Mouse (Mus musculus): ENCODE measurements around the gene Cks1brt. TPM values are rescaled to one million over a fixed set of nuclear protein-coding genes. Genes with fewer than 3 reads are reported as not detected.

Gene Cks1brt
- polyA plus RNA-seq, 1 experiment from 2014 or later = not detected

DNA sequence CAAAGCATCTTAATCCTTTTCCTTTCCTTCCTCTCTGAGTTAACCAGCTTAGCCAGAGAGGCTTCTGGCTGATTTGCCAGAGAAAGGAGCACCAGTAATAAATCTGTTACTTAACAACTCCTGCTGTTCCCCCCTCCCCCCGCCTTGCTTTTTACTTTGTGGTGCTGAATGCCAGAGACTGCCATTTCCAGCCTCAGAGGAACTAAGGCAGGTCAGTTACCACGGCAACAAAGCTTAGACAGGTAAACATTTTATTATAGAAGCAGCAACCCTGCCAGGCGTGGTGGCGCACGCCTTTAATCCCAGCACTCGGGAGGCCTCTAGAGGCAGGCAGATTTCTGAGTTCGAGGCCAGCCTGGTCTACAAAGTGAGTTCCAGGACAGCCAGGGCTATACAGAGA, 24.2 kb downstream of the Cks1brt start:
- Histone ChIP-seq H3K9me3 (no peaks in the 10 kb centered on the region), H3K4me1 (replicated peaks) (no peaks in the 10 kb centered on the region), H3K9ac (no peak overlapping the region), H3K27me3 (no peaks in the 10 kb centered on the region), H3K4me3 (no peak overlapping the region), H3K36me3 (no peaks in the 10 kb centered on the region), H3K27ac (replicated peaks) (no peak overlapping the region), H3K4me2 (no peak overlapping the region)
- WGBS = 38% methylated on average over 7 of the region's 7 CpGs
- no peak for ATAC-seq (ENCODE audit: low read depth)

DNA sequence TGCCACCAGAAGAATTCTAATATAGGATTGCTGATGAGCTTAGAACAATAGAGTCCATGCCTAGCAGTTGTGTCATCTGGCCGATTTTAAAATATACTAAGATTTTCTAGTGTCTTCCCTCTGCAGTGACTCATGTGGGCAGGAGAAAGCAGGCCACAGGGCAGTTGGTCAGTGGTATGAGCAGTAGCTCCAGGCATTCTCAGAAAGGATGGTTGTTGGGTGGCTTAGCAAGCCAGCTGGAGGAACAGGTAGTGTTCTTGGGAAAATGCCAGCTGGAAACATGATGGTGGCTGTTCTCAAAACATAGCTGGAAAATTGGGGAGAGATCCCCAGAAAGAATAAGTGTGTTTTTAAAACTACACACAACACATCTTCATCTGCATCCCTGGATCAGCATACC, 40.6 kb downstream of the Cks1brt start:
- 86% methylated on average over 1 of the region's 1 CpGs for WGBS
- ATAC-seq (ENCODE audit: low read depth) = no peak
- no peaks in the 10 kb centered on the region for H3K36me3 ChIP-seq
- no peak overlapping the region for H3K4me3 ChIP-seq
- no peaks in the 10 kb centered on the region for H3K4me1 ChIP-seq (replicated peaks)
- H3K9me3 ChIP-seq = no peaks in the 10 kb centered on the region
- H3K9ac ChIP-seq = no peak overlapping the region
- H3K27ac ChIP-seq (replicated peaks) = no peak overlapping the region
- no peak overlapping the region for H3K4me2 ChIP-seq
- no peaks in the 10 kb centered on the region for H3K27me3 ChIP-seq

DNA sequence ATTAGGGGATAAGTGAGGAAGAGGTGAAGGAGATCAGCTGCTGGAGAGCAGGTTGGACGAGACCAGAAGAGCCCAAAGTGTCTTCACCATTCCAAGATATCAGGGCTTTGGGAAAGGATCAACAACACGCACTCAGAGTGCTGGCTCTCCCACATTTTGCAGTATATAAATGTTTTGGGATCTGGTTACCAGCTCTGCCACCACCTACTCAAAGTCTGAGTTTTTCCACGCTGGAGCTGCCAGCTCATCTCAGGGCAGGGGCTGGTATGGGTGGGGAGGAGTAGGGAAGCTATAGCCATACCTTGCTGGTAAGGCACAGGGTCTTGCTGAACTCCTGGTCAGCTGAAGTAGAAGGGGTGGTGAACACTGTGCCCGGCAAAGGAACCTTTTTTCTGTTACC, 68.5 kb downstream of the Cks1brt start:
- H3K27ac ChIP-seq (replicated peaks) = no peak overlapping the region
- no peaks in the 10 kb centered on the region for H3K27me3 ChIP-seq
- WGBS = 84% methylated on average over 4 of the region's 4 CpGs
- no peaks in the 10 kb centered on the region for H3K4me1 ChIP-seq (replicated peaks)
- 0 out of 2 replicates have a peak, but pooled peaks cover 4% of the 10 kb centered on the region for H3K9me3 ChIP-seq
- H3K9ac ChIP-seq = no peak overlapping the region
- H3K4me3 ChIP-seq = no peak overlapping the region
- no peak for ATAC-seq (ENCODE audit: low read depth)
- H3K4me2 ChIP-seq = no peak overlapping the region
- no peaks in the 10 kb centered on the region for H3K36me3 ChIP-seq

DNA sequence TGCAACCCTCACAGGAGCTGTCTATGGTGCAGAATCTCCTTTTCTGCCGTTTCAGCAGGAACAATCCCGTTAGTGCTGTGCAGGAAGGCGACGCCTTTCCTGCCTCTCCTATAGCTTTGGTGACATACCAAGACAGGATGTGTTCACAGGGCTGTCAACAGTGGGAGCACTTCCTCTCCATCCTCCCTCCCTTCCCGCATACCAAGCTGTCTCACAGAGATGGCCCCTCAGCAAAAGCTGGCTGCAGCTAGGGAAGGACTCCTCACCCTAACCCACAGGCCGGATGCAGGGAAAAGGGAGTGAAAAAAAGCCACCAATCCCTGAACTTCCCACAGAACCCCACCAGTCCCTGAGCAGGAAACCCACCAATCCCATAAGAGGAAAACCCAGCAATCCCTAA, 69.3 kb downstream of the Cks1brt start:
- 58% methylated on average over 6 of the region's 6 CpGs for WGBS
- no peak overlapping the region for H3K27ac ChIP-seq (replicated peaks)
- no peak for ATAC-seq (ENCODE audit: low read depth)
- no peak overlapping the region for H3K9ac ChIP-seq
- no peaks in the 10 kb centered on the region for H3K36me3 ChIP-seq
- H3K4me1 ChIP-seq (replicated peaks) = no peaks in the 10 kb centered on the region
- no peak overlapping the region for H3K4me3 ChIP-seq
- no peaks in the 10 kb centered on the region for H3K27me3 ChIP-seq
- H3K4me2 ChIP-seq = no peak overlapping the region
- 0 out of 2 replicates have a peak, but pooled peaks cover 4% of the 10 kb centered on the region for H3K9me3 ChIP-seq

Small RNA genes lying within 50 kb of the gene (microRNA-seq; reads per million reads assigned to microRNA genes)
- 3.1 reads per million, percentile 14 among the genes with 10 or more reads in this experiment for gene Gm23388

Other genes with a start within 250 kb of the Cks1brt start
- gene Klf1, start 250.0 kb upstream of the Cks1brt start, polyA plus RNA-seq (2015; fragmentation: Nextera tagmentation; extraction: Ambion mirVana) = 0.90 and 0.91 TPM in 2 replicates
- gene Dnase2a, start 243.4 kb upstream of the Cks1brt start, polyA plus RNA-seq (2015; fragmentation: Nextera tagmentation; extraction: Ambion mirVana) = 4.5 and 8.8 TPM in 2 replicates
- 62.7 and 70.3 TPM in 2 replicates for gene Mast1, start 214.6 kb upstream of the Cks1brt start, polyA plus RNA-seq (2015; fragmentation: Nextera tagmentation; extraction: Ambion mirVana)
- gene Rtbdn, start 204.9 kb upstream of the Cks1brt start, polyA plus RNA-seq (2015; fragmentation: Nextera tagmentation; extraction: Ambion mirVana) = 1.4 and 1.6 TPM in 2 replicates
- gene Gm49661, start 182.5 kb upstream of the Cks1brt start, polyA plus RNA-seq (2015; fragmentation: Nextera tagmentation; extraction: Ambion mirVana) = not detected in 2 replicates
- gene Prdx2, start 182.3 kb upstream of the Cks1brt start, polyA plus RNA-seq (2015; fragmentation: Nextera tagmentation; extraction: Ambion mirVana) = 1,236 and 1,369 TPM in 2 replicates
- gene Rnaseh2a, start 182.2 kb upstream of the Cks1brt start, polyA plus RNA-seq (2015; fragmentation: Nextera tagmentation; extraction: Ambion mirVana) = 55.0 and 55.6 TPM in 2 replicates
- gene Junb, start 173.2 kb upstream of the Cks1brt start, polyA plus RNA-seq (2015; fragmentation: Nextera tagmentation; extraction: Ambion mirVana) = 7.5 and 8.4 TPM in 2 replicates
- 22.8 and 25.0 TPM in 2 replicates for gene Hook2, start 161.3 kb upstream of the Cks1brt start, polyA plus RNA-seq (2015; fragmentation: Nextera tagmentation; extraction: Ambion mirVana)
- gene Best2, start 137.4 kb upstream of the Cks1brt start, polyA plus RNA-seq (2015; fragmentation: Nextera tagmentation; extraction: Ambion mirVana) = not detected in 2 replicates
- 148 and 151 TPM in 2 replicates for gene Asna1, start 126.6 kb upstream of the Cks1brt start, polyA plus RNA-seq (2015; fragmentation: Nextera tagmentation; extraction: Ambion mirVana)
- 147 and 170 TPM in 2 replicates for gene Trir, start 125.1 kb upstream of the Cks1brt start, polyA plus RNA-seq (2015; fragmentation: Nextera tagmentation; extraction: Ambion mirVana)
- 49.0 and 52.7 TPM in 2 replicates for gene Tnpo2, start 115.0 kb upstream of the Cks1brt start, polyA plus RNA-seq (2015; fragmentation: Nextera tagmentation; extraction: Ambion mirVana)
- gene Fbxw9, start 91.9 kb upstream of the Cks1brt start, polyA plus RNA-seq (2015; fragmentation: Nextera tagmentation; extraction: Ambion mirVana) = 48.6 and 50.8 TPM in 2 replicates
- gene Gm5741, start 83.9 kb upstream of the Cks1brt start, polyA plus RNA-seq (2015; fragmentation: Nextera tagmentation; extraction: Ambion mirVana) = 1.5 TPM in 1 of 2 replicates, not detected in the other
- gene Dhps, start 80.2 kb upstream of the Cks1brt start, polyA plus RNA-seq (2015; fragmentation: Nextera tagmentation; extraction: Ambion mirVana) = 86.9 and 109 TPM in 2 replicates
- 117 and 118 TPM in 2 replicates for gene Wdr83os, start 71.2 kb upstream of the Cks1brt start, polyA plus RNA-seq (2015; fragmentation: Nextera tagmentation; extraction: Ambion mirVana)
- gene Wdr83, start 70.6 kb upstream of the Cks1brt start, polyA plus RNA-seq (2015; fragmentation: Nextera tagmentation; extraction: Ambion mirVana) = 56.5 and 58.6 TPM in 2 replicates
- gene Man2b1, start 68.7 kb upstream of the Cks1brt start, polyA plus RNA-seq (2015; fragmentation: Nextera tagmentation; extraction: Ambion mirVana) = 18.7 and 19.2 TPM in 2 replicates
- 2.3 and 2.9 TPM in 2 replicates for gene Zfp791, start 28.8 kb upstream of the Cks1brt start, polyA plus RNA-seq (2015; fragmentation: Nextera tagmentation; extraction: Ambion mirVana)
- not detected in 2 replicates for gene Olfr371, start 74.1 kb downstream of the Cks1brt start, polyA plus RNA-seq (2015; fragmentation: Nextera tagmentation; extraction: Ambion mirVana)
- gene Orc6, start 147.7 kb downstream of the Cks1brt start, polyA plus RNA-seq (2015; fragmentation: Nextera tagmentation; extraction: Ambion mirVana) = 73.5 and 78.3 TPM in 2 replicates
- gene Vps35, start 147.9 kb downstream of the Cks1brt start, polyA plus RNA-seq (2015; fragmentation: Nextera tagmentation; extraction: Ambion mirVana) = 178 and 183 TPM in 2 replicates
- gene Mylk3, start 234.4 kb downstream of the Cks1brt start, polyA plus RNA-seq (2015; fragmentation: Nextera tagmentation; extraction: Ambion mirVana) = 0.47 TPM in 2 replicates

Data from neural tube, embryonic 13.5 days (tissue).